Mouse (Mus musculus): ENCODE results near the gene Ciita.

DNA sequence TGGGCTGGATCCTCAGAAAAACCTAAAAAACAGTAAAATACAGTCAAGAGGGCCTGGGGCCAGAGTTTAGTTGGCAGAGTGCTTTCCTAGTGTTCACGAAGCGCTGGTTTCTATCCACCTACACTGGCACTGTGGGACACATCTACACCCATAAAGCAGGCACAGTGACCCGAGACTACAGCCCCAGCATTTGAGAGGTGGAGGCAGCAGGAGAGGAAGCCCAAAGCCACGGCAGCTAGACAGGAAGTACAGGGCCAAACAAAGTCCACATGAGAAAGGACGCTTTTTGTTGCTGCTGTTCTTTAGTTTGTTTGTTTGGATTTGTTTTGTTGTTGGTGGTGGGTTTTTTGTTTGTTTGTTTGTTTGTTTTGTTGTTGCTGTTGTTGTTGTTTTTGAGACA is 56.5 kb downstream of the Ciita start:
- TF ChIP-seq POLR2A (IDR thresholded peaks at IDR 0.05; ENCODE audit: low read depth, low read length) (no peak), CTCF (IDR thresholded peaks at IDR 0.05; ENCODE audit: extremely low read depth, insufficient read depth, insufficient read length, insufficient replicate concordance) (no peak)
